Mouse (Mus musculus) 416B (cell line): ENCODE measurements around the gene Sorbs2.

Experiments used
- DNase-seq: peaks from one replicate; pipeline ENCODE4 v3.0.0; 2011; ENCODE audit warnings: low read depth

The Sorbs2 gene

DNA sequence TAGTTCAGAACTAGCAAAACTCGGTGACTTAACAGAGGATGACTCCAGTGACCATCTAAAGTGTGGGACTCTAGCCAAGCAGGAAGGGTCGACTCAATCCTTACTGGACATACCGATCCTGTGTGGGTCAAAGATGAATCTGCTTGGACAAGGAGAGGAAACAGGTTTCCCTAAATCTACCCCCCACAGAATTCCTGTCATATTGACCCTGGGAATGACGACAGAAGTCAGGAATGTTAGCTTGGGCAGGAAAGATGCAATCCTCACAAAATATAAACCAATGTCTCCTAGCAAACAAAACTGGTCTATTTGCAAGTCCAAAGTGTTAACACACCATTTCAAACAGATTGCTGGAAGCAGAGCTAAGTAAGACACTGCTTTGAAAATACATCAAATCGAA is 118.8 kb downstream of the Sorbs2 start:
- DNase-seq = no peak

DNA sequence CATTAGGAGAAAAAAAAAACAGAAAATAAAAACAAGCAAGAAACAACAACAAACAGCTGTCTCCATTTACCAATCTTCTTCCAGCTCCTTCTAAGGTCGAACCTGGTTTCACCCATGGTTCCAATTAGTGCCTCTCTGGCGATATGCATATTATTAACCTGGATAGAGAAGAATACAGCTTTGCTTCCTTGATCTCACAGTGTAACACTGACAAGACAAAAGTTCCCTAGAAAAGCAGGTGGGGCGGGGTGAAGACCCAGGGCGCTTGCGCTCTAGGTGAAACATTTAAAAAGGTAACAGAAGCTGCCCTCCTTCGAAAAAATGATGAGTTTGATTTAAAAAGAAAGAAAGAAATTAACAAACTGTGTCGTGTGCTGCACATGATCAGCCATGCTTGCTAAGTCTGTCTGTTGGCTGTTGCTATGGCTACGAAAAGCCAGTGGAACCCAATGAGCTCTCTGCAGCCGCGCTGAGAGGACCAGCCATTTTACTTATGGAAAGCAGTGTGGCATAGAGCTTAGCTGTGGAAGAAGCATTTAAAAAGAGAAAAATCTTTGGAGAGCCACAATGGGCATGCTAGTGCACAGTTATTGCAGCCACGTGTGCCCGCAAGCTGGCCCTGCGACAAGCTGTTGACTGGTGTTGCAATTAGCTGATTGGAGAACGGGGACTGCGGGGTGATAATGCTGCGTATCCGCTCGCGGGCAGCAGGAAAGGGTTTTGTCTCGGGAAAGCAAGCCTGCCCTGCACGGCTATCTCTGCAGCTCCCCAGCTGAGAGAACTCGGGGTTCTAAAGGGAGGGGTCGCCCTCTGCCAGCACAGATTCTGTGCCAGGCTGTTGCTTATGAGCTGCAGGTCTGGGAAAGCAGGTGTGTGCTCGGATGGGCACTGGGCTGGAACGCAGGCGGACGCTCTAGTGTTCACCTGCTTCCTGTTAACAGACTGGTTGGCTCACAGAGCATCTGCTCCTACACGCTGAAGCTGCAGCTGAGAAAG is 120.0 kb downstream of the Sorbs2 start:
- no peak for DNase-seq

- DNase-seq = no peak
These were observed 121.0 kb downstream of the Sorbs2 start for GRCm38 (mm10) chr8:45628421-45629065.

GRCm38 (mm10) chr8:45629066-45629430 is 121.5 kb downstream of the Sorbs2 start:
- DNase-seq = no peak

GRCm38 (mm10) chr8:45631023-45631422 is 123.4 kb downstream of the Sorbs2 start:
- DNase-seq = no peak

DNA sequence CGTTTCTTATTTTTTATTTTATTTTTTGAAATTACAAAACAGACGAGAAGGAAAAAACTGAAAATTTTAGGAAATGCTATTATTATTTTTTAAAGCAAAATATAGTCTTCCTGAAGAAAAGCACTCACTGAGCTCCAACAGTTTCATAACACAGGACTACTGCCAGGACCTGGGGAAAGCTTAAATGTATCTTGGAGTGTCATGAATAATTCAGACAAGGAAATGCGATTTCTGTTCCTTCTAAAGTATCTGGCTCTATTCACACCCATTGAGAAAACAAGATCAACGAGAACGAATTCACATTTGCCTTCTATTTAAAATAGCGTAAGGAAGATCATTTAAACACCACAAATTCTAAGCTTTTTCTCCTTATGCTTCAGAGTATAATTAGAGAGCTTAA is 127.6 kb downstream of the Sorbs2 start:
- no peak for DNase-seq

GRCm38 (mm10) chr8:45637745-45638144 is 130.2 kb downstream of the Sorbs2 start:
- DNase-seq = no peak

GRCm38 (mm10) chr8:45639444-45639843 is 131.9 kb downstream of the Sorbs2 start:
- no peak for DNase-seq

- DNase-seq = no peak
These were observed 137.1 kb downstream of the Sorbs2 start for GRCm38 (mm10) chr8:45644651-45645050.

- DNase-seq = no peak
These were observed 141.5 kb downstream of the Sorbs2 start for GRCm38 (mm10) chr8:45649063-45649462.

- DNase-seq = no peak
These were observed 142.4 kb downstream of the Sorbs2 start for GRCm38 (mm10) chr8:45649966-45650365.

DNA sequence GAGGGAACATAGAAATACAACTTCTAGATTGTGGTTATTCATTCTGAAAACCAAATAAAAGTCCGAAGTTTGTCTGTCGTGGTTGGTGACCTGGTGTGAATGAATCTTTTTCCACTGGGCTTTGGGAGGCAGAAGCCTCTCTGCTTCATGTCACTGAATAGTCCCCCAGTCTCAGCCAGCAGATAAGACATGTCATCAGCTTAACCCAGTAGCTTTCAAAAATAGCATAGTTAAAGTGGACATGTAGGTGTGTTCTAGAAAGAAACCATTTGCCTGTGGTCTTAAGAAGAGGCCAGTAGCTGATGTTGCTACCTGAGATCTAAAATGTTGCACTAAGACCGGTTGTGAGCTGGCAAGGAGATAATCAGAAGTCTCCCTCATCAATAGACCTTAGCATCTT is 150.4 kb downstream of the Sorbs2 start:
- DNase-seq = no peak

DNA sequence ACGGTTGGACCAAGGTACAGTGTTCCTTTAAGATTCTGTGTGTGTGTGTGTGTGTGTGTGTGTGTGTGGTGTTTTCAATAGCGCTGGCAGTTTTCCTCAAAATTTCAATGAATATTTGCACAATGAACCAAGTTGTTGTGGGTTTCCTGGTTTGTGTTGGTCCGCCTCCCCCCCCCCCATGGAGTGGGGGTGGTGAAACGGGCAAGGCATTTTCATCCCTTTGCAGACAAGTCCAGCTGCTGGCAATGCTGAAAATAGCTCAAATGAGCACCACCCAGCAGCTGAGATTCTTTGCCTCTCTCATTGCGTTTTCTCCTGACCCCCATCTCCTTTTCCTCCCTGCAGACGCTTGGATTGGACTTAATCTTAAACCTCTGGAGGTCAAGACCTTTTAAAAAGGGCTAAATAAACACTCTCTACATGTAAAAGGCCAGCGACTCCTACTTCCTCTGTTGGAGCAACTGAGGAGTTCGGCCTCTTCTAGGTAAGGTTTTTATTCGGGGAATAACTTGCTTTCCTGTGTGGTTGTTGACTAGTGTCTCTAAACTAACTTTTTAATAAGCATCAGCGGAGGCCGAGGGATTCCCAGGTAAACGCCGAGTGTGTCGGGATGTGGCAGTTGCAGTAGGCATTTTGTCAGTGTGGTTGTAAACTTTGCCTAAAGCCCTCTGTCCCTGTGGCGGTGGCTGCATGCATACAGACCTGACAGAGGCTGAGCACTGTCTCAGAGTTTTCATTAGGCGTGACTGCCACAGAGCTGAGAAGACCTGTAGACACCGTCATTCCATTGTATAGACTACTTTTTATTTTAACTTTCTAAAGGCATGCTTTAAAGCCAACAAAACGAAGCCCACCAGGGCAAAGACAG is 151.1 kb downstream of the Sorbs2 start:
- no peak for DNase-seq

- DNase-seq = no peak
These were observed 151.9 kb downstream of the Sorbs2 start for GRCm38 (mm10) chr8:45659473-45659872.

GRCm38 (mm10) chr8:45660570-45660969 is 153.0 kb downstream of the Sorbs2 start:
- no peak for DNase-seq

DNA sequence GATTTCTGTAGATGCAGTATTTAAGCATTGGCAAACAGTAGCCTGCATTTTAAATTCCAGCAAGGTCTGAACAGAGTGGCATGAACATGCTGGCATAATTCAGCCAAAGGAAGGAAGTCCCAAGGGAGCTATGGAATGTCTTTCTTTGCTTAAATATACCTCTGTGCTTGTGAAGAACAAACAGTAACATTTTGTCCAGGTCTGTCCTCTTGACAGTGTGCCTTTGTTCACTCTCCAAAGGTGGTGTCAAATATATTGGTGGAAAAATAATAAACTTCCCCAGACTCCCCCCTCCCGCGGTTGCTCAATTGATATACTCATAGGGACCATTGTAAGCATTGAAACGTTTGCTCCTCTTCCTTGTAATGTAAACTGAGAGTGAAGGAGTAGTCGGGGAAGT is 154.0 kb downstream of the Sorbs2 start:
- no peak for DNase-seq

DNA sequence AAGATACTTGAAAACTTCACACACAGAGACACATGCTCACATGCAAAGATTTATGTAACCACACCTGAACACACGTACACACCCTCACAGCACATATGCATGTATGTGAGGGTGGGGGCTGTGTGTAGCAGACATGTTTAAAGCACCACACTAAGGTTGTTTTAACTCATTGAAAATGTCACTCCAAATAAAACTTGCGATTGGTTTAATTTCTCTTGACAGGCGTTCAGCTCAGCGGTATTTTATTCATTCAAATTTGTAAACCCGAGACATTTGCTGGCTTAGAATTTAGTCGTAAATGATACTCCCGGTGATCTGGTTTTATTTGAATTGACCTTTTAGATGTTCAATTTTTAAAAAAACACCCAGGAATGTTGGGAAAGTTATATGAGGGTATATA is 158.6 kb downstream of the Sorbs2 start:
- no peak for DNase-seq

DNA sequence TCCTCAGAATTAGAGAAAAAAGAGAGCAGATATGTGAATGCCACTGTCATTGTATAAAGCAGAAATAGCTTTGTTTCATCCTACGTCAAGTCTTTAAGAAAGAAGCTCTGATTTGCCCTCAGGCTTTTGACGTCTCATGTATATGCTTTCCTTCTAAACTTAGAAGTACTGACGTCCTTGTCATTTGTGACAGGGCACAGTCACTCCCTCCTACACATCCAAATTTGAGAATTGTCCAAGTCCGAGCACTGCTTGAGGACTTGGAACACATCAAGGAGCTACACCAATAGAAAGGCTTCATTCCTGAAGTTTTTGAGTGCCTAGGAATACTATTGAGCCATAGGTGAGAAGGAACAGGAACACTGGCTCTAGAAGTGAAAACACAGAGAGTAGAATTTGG is 165.6 kb downstream of the Sorbs2 start:
- no peak for DNase-seq

GRCm38 (mm10) chr8:45675821-45676279 is 168.3 kb downstream of the Sorbs2 start:
- no peak for DNase-seq

DNA sequence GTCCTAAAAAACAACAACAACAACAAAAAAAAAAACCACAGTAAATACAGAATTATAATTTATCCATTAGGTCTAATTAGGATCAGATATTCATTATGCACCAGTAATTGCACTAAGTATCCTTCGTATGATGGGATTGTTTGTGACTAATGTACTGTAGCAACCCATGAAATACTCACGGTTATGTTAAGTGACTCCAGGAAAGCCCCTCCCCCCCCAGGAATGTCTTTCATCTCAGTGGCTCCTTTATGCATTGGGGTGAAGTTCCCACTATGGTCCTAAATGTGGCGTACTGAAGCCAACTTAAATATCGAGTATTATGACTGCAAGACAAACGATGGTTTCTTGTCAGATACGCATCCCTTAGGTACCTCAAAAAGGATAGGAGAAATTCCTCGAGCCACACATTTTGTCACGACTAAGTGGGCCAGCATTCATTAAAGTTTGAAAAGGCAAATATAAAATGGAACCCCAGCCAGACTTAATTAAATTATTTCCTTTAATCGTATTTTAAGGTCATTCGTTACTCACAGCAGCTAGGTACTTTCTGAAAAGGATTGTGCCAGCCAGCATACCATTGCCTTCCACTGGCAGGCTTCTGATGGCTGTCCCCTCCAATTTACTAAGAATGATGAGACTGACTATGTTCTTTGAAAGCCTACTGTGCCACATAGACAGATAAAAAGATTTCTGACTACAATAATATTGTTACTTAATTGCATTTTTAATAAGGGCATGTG is 169.7 kb downstream of the Sorbs2 start:
- no peak for DNase-seq

DNA sequence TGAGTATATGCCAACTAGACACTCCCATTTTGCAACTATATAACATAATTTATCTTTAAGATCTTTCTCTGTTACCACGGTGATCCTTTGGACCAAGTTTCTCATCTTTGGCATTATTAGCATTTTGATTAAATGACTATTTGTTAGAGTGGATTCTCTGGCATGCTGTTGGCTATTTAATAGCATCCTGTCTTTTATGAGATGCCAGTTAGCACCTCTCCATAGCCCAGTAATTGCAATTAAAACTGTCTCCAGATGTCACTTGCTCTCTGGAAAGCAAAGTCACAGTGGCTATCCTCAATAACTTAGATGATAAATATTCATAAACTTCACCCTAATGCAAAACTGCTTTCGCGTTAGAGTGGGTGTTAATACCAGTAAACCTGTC is 170.3 kb downstream of the Sorbs2 start:
- no peak for DNase-seq

DNA sequence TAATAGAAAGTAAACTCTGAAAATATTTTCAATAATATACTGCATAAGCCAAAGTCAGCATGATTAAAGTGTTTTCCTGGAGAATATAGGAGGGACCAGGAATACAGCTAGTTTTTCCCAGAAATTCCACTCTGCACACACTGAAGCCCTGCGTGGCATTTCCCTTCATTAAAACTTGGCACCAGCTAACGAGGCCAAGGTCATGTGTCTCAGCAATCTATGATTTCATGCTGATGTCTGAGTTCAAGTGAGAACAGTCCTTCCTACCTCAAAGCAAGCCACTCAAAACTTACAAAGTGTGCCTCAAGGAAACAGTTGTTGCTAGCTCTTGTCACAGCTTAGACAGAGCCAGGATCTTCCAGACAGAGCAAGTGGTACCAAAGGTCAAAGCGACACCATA is 173.6 kb downstream of the Sorbs2 start:
- DNase-seq = no peak
